Mouse (Mus musculus) embryonic facial prominence, embryonic 12.5 days (tissue): Measurements from ENCODE around the gene Adamtsl3. TPM values are rescaled to one million over a fixed set of nuclear protein-coding genes. Genes with fewer than 3 reads are reported as not detected.
A peak's percentile ranks its signal among the peaks of the same experiment; 100 is the strongest.

Source experiments
- ATAC-seq: fragments of 200-750 bp; cut with Nextera tagmentation; 2 replicates; pipeline ENCODE4 v1.8.0; 2017; ENCODE audit not compliant: insufficient number of reproducible peaks, insufficient read depth, low FRiP score, low TSS enrichment
- H3K27ac ChIP-seq: fragments of 300-500 bp; sonication (generic); 2 replicates; pipeline ENCODE4 v1.5.1; 2016; ENCODE audit warnings: mild to moderate bottlenecking
- H3K27me3 ChIP-seq: fragments of 300-500 bp; sonication (generic); 2 replicates; pipeline ENCODE4 v1.6.1; 2016; ENCODE audit warnings: mild to moderate bottlenecking, moderate library complexity
- H3K36me3 ChIP-seq: fragments of 300-500 bp; sonication (generic); 2 replicates; pipeline ENCODE4 v1.6.1; 2016; ENCODE audit warnings: mild to moderate bottlenecking
- H3K4me1 ChIP-seq: fragments of 300-500 bp; sonication (generic); 2 replicates; pipeline ENCODE4 v1.6.1; 2016
- H3K4me2 ChIP-seq: fragments of 300-500 bp; sonication (generic); replicated peaks from 2 replicates; pipeline ENCODE4 v1.6.1; 2016; ENCODE audit warnings: mild to moderate bottlenecking, moderate library complexity
- H3K4me3 ChIP-seq: fragments of 300-500 bp; sonication (generic); 2 replicates; pipeline ENCODE4 v1.5.1; 2016; ENCODE audit warnings: mild to moderate bottlenecking
- H3K9ac ChIP-seq: fragments of 300-500 bp; sonication (generic); 2 replicates; pipeline ENCODE4 v1.6.1; 2016; ENCODE audit warnings: mild to moderate bottlenecking, moderate library complexity
- H3K9me3 ChIP-seq: fragments of 300-500 bp; sonication (generic); 2 replicates; pipeline ENCODE4 v1.6.1; 2016; ENCODE audit warnings: mild to moderate bottlenecking, moderate library complexity
- WGBS: fragments of 180-500 bp; shearing (Covaris S2); methylation state at CpG from one replicate; pipeline ENCODE4 v1.1.7; 2016; 5-methylcytosine and 5-hydroxymethylcytosine counted together
- polyA plus RNA-seq: library from polyadenylated mRNA; unstranded; fragments of >200 nt; fragmentation: Nextera tagmentation; extraction: Ambion mirVana; gene quantifications from 2 replicates; pipeline ENCODE4 v1.2.1, GENCODE M21; 2016

Adamtsl3 gene
- polyA plus RNA-seq, 1 experiment from 2014 or later = 1.7 TPM

DNA sequence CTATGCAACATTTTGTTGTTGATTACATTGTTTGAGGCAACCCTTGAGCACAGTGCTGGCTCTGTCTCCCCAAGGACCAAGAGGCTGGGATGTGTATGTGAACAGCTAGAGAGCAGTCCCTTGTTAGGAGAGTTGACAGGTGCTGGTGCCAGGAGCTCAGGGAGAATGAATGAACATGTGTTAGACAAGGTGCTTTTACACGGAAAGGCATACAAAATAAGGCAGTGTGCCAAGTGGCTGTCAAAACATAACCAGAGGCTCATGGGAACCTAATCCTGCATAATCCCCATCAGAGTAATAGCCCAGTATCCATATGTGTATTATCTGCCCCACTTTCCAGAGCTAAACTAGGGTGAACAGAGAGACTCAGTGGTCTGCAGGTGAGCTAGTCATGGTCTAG lies 1.5 kb upstream of the Adamtsl3 start:
- Histone ChIP-seq H3K4me3 (no peak overlapping the region), H3K4me1 (peaks cover 7% of the 10 kb centered on the region; the same call in 1 of the 2 replicates), H3K9me3 (no peaks in the 10 kb centered on the region), H3K4me2 (no peak overlapping the region), H3K27ac (no peak overlapping the region), H3K36me3 (no peaks in the 10 kb centered on the region), H3K27me3 (peaks cover 63% of the 10 kb centered on the region), H3K9ac (no peak overlapping the region)
- ATAC-seq = no peak
- 30% methylated on average over 1 of the region's 1 CpGs for WGBS

DNA sequence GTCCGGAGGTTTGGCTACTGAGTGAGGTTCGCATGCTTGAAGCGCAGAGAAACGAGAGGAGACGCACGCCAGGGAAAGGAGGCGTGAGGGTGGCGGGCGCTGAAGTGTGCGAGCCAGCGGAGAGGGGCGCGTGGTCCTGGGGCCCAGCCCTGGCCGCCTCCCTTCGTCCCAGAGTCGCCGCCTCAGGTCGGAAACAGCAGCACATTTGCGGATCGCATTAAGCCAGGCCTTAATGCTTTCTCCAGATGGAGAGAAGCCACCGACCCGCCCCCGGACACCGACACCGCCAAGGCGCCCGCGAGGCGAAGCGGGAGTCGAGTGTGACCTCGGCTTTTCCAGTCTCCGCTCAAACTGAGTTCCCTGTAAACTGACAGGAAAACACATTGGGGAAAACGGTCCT lies 638 bp downstream of the Adamtsl3 start:
- peak overlapping the region; percentile 93 for H3K4me2 ChIP-seq
- H3K27me3 ChIP-seq = peaks cover 60% of the 10 kb centered on the region
- H3K4me3 ChIP-seq = peak overlapping the region; percentile 50
- no peak overlapping the region for H3K27ac ChIP-seq
- peak overlapping the region; percentile 49; the same call in 1 of the 2 replicates for H3K9ac ChIP-seq
- H3K9me3 ChIP-seq = no peaks in the 10 kb centered on the region
- H3K36me3 ChIP-seq = no peaks in the 10 kb centered on the region
- under 1% methylated on average over 34 of the region's 34 CpGs for WGBS
- ATAC-seq = 0 out of 2 replicates have a peak, but pooled peaks have one; percentile 19
- H3K4me1 ChIP-seq = peaks cover 7% of the 10 kb centered on the region; the same call in 1 of the 2 replicates

DNA sequence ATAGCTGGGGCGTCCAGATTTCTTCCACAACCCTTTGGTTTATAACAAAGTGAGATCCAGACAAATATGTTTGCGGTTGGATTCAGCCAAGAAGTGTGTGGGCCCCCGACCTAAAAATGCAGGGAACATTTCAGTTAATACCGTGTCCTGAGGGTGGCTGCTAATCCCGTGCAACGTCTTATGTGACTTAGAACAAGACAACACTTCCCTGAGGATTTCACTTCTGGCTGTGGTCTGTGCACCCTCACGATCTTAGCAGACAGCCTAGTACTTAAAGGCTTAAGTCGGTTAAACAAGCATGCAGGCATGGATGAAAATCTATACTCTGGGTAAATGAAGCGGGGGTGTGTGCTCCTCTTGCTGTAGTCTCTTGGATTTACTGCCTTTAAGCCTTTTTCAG lies 2.6 kb downstream of the Adamtsl3 start:
- Histone ChIP-seq H3K4me1 (peaks cover 7% of the 10 kb centered on the region; the same call in 1 of the 2 replicates), H3K4me3 (no peak overlapping the region), H3K4me2 (no peak overlapping the region), H3K27ac (no peak overlapping the region), H3K27me3 (peaks cover 54% of the 10 kb centered on the region), H3K9me3 (no peaks in the 10 kb centered on the region), H3K36me3 (no peaks in the 10 kb centered on the region), H3K9ac (no peak overlapping the region)
- ATAC-seq = no peak
- 61% methylated on average over 9 of the region's 9 CpGs for WGBS

DNA sequence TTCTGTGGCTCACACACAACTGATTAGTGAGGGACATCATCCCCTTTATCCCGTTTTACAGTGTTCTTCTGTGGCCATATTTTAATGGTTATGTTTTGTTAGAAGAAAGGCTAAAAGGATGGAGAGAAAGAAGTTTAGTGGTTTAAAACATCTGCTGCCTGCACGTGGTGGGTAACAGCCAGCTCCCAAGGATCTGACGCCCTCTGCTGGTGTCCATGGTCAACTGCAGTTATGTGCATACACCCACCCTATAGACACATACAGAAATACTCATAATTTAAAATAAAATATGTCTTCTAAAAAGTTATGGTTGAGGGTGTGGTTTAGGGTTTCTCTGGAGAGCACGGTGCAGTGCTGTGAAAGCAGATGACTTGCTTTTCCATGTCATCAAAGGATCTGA lies 3.0 kb downstream of the Adamtsl3 start:
- no peak overlapping the region for H3K4me2 ChIP-seq
- peaks cover 7% of the 10 kb centered on the region; the same call in 1 of the 2 replicates for H3K4me1 ChIP-seq
- no peaks in the 10 kb centered on the region for H3K9me3 ChIP-seq
- H3K9ac ChIP-seq = no peak overlapping the region
- no peak overlapping the region for H3K4me3 ChIP-seq
- no peak overlapping the region for H3K27ac ChIP-seq
- no peaks in the 10 kb centered on the region for H3K36me3 ChIP-seq
- peaks cover 50% of the 10 kb centered on the region for H3K27me3 ChIP-seq
- no peak for ATAC-seq
- WGBS = 66% methylated on average over 4 of the region's 4 CpGs

DNA sequence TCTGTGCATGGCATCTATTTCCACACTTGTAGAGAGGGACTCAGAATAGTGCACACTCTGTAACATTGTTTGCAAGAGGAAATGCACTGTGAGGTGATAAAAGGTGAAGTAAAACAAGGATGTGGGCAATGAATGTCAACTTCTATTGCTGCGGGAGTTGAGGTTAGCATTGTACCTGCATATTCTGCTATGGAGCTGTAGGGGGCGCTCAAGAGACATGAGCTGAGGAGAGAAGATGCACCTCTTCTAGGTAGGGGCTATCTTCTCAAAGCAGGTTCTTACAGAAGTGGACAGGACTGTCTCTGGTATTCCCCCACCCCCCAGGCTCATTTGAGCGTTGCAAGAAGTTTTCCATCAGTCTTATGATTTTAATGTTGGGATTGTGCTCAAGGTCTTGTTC lies 3.7 kb downstream of the Adamtsl3 start:
- ATAC-seq = no peak
- H3K27me3 ChIP-seq = peaks cover 43% of the 10 kb centered on the region
- H3K9ac ChIP-seq = no peak overlapping the region
- no peak overlapping the region for H3K4me3 ChIP-seq
- H3K4me1 ChIP-seq = peaks cover 7% of the 10 kb centered on the region; the same call in 1 of the 2 replicates
- no peak overlapping the region for H3K27ac ChIP-seq
- H3K4me2 ChIP-seq = no peak overlapping the region
- no peaks in the 10 kb centered on the region for H3K9me3 ChIP-seq
- H3K36me3 ChIP-seq = no peaks in the 10 kb centered on the region
- 46% methylated on average over 3 of the region's 3 CpGs for WGBS

DNA sequence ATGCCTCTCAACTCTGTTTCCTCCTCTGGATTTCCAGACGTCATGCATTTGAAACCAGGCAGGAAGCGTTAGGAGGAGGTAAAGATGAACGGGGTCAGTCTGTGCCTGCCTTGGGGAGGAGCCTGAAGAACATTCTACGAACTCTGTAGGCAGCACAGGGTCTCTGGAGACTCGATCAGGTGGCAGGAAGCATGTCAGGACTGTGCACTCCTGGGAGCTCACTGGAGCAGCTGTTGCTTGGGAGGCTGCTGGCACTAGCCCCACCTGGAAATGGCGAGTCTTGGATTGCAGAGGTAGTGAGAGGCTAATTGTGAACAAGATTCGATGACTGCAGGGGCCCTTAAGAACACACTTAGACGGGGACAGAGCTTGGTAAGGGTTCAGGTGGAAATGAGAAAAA lies 6.0 kb downstream of the Adamtsl3 start:
- Histone ChIP-seq H3K4me3 (no peak overlapping the region), H3K9me3 (no peaks in the 10 kb centered on the region), H3K27me3 (peaks cover 21% of the 10 kb centered on the region), H3K9ac (no peak overlapping the region), H3K4me1 (no peaks in the 10 kb centered on the region), H3K36me3 (no peaks in the 10 kb centered on the region), H3K4me2 (no peak overlapping the region), H3K27ac (no peak overlapping the region)
- ATAC-seq = no peak
- 26% methylated on average over 8 of the region's 8 CpGs for WGBS

DNA sequence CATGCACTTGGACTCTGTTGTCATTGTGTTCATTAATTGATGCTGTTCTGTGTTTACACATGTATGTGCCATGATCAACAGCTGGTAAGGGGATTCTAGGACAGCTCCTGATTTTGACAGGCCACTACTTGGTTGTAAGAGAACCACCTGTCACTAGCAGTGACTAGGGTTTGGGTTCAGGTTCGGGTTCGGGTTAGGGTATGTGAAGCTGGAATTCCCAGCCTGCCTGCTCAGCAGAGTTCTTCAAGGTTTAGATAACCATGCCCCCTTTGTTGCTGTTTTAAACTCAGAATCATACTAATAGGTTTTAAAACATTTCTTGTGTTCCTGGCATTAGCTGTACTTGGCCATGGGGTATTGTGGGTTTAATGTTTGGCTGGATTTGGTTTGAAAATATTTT lies 11.2 kb downstream of the Adamtsl3 start:
- Histone ChIP-seq H3K9ac (no peak overlapping the region), H3K9me3 (no peaks in the 10 kb centered on the region), H3K4me2 (no peak overlapping the region), H3K36me3 (no peaks in the 10 kb centered on the region), H3K27ac (no peak overlapping the region), H3K27me3 (no peaks in the 10 kb centered on the region; the same call in 1 of the 2 replicates), H3K4me3 (no peak overlapping the region), H3K4me1 (no peaks in the 10 kb centered on the region)
- ATAC-seq = no peak
- 76% methylated on average over 2 of the region's 2 CpGs for WGBS

DNA sequence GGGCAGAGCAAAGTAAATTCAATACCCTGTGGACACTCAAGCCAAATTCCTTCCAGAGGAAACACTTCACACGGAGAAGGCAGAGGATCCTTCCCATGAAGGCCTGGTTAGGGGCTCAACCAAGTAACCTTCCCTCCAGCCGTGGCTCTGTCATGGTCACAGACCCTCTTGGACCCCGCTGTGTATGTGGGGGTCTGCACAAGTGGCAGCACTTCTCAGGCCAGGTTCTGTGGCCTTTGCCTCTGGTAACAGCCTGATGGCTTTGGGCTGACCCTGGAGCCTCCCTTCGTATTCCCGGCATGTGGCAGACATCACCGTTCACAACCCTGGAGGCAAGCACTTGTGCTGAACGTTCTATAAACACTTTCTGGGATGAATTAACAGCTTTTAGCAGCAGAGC lies 14.3 kb downstream of the Adamtsl3 start:
- Histone ChIP-seq H3K27me3 (no peaks in the 10 kb centered on the region; the same call in 1 of the 2 replicates), H3K4me2 (no peak overlapping the region), H3K27ac (no peak overlapping the region), H3K36me3 (no peaks in the 10 kb centered on the region), H3K9me3 (no peaks in the 10 kb centered on the region), H3K4me3 (no peak overlapping the region), H3K4me1 (no peaks in the 10 kb centered on the region), H3K9ac (no peak overlapping the region)
- ATAC-seq = no peak
- WGBS = 53% methylated on average over 7 of the region's 7 CpGs

DNA sequence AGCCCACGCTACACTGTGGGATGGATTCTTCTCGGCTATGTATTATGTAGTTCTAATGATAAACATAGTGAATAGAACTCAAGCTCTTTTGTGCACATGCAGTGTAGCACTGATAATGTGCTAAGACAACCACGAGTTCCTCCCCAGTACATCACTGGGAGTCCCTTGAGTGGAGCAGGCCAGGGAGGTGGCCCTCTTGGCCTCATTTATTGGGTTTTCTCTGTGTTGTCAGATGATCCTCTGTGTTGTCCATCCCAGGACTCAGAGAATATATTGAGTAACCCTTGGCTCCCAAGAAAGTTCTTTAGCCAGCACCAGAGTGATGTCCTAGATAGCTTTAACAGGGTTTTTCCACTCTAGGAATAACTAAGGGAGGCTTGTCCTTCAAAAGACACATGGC lies 14.9 kb downstream of the Adamtsl3 start:
- no peak overlapping the region for H3K4me3 ChIP-seq
- no peaks in the 10 kb centered on the region for H3K4me1 ChIP-seq
- H3K27me3 ChIP-seq = no peaks in the 10 kb centered on the region; the same call in 1 of the 2 replicates
- no peak for ATAC-seq
- WGBS = 83% methylated on average over 3 of the region's 3 CpGs
- no peak overlapping the region for H3K27ac ChIP-seq
- H3K9me3 ChIP-seq = no peaks in the 10 kb centered on the region
- no peak overlapping the region for H3K9ac ChIP-seq
- no peaks in the 10 kb centered on the region for H3K36me3 ChIP-seq
- no peak overlapping the region for H3K4me2 ChIP-seq

DNA sequence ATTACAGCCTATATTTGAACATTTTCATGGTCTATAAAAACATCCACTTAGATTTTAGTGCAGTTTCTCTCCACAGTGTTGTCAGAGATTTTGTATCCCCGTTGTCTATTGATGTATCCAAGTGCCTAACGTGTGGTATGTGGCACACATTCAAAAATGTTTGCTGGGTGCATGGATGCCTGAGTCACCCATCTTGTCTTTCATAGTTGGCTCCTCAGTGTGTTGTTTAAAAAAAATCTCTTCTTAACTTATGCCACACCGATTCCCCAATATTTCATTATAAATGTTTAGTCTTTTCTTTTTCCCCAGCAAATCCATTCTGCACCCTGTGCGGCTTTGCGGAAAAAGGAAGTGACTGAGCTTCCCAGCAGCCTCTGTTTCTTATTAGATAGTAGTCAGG lies 23.7 kb downstream of the Adamtsl3 start:
- no peaks in the 10 kb centered on the region for H3K9me3 ChIP-seq
- H3K4me2 ChIP-seq = no peak overlapping the region
- H3K4me3 ChIP-seq = no peak overlapping the region
- no peak overlapping the region for H3K27ac ChIP-seq
- H3K27me3 ChIP-seq = no peaks in the 10 kb centered on the region
- no peaks in the 10 kb centered on the region for H3K36me3 ChIP-seq
- 54% methylated on average over 5 of the region's 5 CpGs for WGBS
- ATAC-seq = no peak
- H3K9ac ChIP-seq = no peak overlapping the region
- H3K4me1 ChIP-seq = peaks cover 13% of the 10 kb centered on the region; the same call in 1 of the 2 replicates

DNA sequence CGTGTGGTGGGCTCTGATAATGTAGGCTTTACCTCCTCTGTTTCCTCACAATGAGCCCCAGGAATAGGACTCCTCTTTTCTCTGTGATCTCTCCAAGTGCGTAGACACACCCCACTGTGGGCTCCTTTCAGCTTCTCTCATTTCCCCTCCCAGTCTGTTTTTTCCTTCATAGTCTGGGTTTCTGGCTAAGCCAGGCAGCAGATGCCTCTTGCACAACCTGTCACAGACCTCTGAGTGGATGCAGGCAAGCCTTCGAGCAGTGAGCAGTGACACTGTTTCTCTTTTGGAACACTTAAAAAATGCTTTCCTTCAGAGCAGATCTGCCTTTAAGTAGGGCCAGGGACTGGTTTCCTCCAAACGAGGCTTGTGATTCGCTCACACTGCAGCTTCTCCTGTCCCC lies 24.2 kb downstream of the Adamtsl3 start:
- Histone ChIP-seq H3K4me1 (peaks cover 13% of the 10 kb centered on the region; the same call in 1 of the 2 replicates), H3K4me3 (no peak overlapping the region), H3K4me2 (no peak overlapping the region), H3K9me3 (no peaks in the 10 kb centered on the region), H3K27ac (0 out of 2 replicates have a peak overlapping the region, but pooled peaks have one; percentile 17), H3K9ac (no peak overlapping the region), H3K27me3 (no peaks in the 10 kb centered on the region), H3K36me3 (no peaks in the 10 kb centered on the region)
- WGBS = 48% methylated on average over 5 of the region's 5 CpGs
- ATAC-seq = no peak

DNA sequence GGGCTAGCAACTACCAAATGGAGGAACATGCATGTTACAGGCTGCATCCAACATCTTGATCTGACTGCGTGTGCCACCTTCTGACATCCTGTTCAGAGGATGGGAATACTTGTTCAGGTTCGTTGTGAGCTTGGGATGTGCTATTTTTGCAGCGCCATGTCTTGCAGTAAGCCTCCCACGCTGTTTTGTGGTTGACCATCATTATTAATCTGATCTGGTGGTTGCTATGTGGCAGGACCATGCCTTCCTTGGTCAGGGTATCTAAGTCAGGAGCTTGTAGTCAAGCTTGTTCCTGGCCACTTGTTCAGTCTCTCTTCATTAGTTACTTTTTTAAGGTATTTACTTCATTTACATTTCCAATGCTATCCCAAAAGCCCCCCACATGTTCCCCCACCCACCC lies 24.7 kb downstream of the Adamtsl3 start:
- Histone ChIP-seq H3K27me3 (no peaks in the 10 kb centered on the region), H3K4me1 (peaks cover 13% of the 10 kb centered on the region; the same call in 1 of the 2 replicates), H3K36me3 (no peaks in the 10 kb centered on the region), H3K9me3 (no peaks in the 10 kb centered on the region), H3K4me3 (no peak overlapping the region), H3K4me2 (no peak overlapping the region), H3K9ac (no peak overlapping the region), H3K27ac (0 out of 2 replicates have a peak overlapping the region, but pooled peaks have one; percentile 17)
- no peak for ATAC-seq
- WGBS = 91% methylated on average over 4 of the region's 4 CpGs
